Comparison of ENCODE assay signal across 9 mouse cellular contexts in genomic region chr3:154124890-154125575, GRCm38 (mm10).
DNase-seq lines count a peak whose midpoint lies in the region; ATAC-seq and TF ChIP-seq lines count a peak whose summit lies in the region.
"Had no signal": no experiment of that assay in that cellular context is flagged by ENCODE, and none has a peak within 500 bp of the region (broad histone marks: within the 10 kb centered on the region; RNA-seq: fewer than 3 reads in every experiment).

No protein-coding gene starts in this region.

- ATAC-seq in kidney, embryonic 14.5 days (ENCODE audit: low FRiP score, low TSS enrichment): peak; percentile 96
- peak; percentile 37; the same call in 1 of the 2 replicates for ATAC-seq in embryonic facial prominence, embryonic 14.5 days (ENCODE audit: low read depth)
- peak; percentile 21; the same call in 1 of the 2 replicates for ATAC-seq in hindbrain, postnatal 0 days
- ATAC-seq in neural tube, embryonic 14.5 days (ENCODE audit: low read depth): peak; percentile 61; the same call in 1 of the 2 replicates

- H3K36me3 ChIP-seq in kidney, embryonic 14.5 days (ENCODE audit: control insufficient read depth, insufficient read depth, low read length): no peaks in the 10 kb centered on the region
- no peaks in the 10 kb centered on the region for H3K36me3 ChIP-seq in embryonic facial prominence, embryonic 14.5 days (ENCODE audit: control insufficient read depth, insufficient read depth, low read length)
- H3K36me3 ChIP-seq in hindbrain, postnatal 0 days (ENCODE audit: insufficient read depth, low read length): no peaks in the 10 kb centered on the region
- no peaks in the 10 kb centered on the region for H3K36me3 ChIP-seq in neural tube, embryonic 14.5 days (ENCODE audit: control insufficient read depth, insufficient read depth, low read length)
- H3K36me3 ChIP-seq: liver, embryonic 15.5 days had no signal

- peaks cover 15% of the 10 kb centered on the region for H3K4me1 ChIP-seq in kidney, embryonic 14.5 days (ENCODE audit: control insufficient read depth, insufficient read depth, low read length)
- peaks cover 7% of the 10 kb centered on the region; the same call in 1 of the 2 replicates for H3K4me1 ChIP-seq in embryonic facial prominence, embryonic 14.5 days (ENCODE audit: control insufficient read depth, insufficient read depth, low read length)
- peaks cover 7% of the 10 kb centered on the region; the same call in 1 of the 2 replicates for H3K4me1 ChIP-seq in hindbrain, postnatal 0 days (ENCODE audit: insufficient read depth, low read length)
- H3K4me1 ChIP-seq in neural tube, embryonic 14.5 days (ENCODE audit: control insufficient read depth, insufficient read depth, low read length): no peaks in the 10 kb centered on the region

- H3K9ac ChIP-seq in kidney, embryonic 14.5 days (ENCODE audit: low read depth, low read length): no peak overlapping the region
- H3K9ac ChIP-seq in embryonic facial prominence, embryonic 14.5 days (ENCODE audit: low read depth, low read length): no peak overlapping the region
- H3K9ac ChIP-seq in hindbrain, postnatal 0 days (replicated peaks; ENCODE audit: low read length): no peak overlapping the region
- no peak overlapping the region for H3K9ac ChIP-seq in neural tube, embryonic 14.5 days (replicated peaks; ENCODE audit: low read depth, low read length)
- H3K9ac ChIP-seq: liver, embryonic 15.5 days had no signal

- H3K4me3 ChIP-seq in kidney, embryonic 14.5 days (ENCODE audit: low read length): no peak overlapping the region
- no peak overlapping the region for H3K4me3 ChIP-seq in embryonic facial prominence, embryonic 14.5 days (ENCODE audit: low read depth, low read length)
- H3K4me3 ChIP-seq in hindbrain, postnatal 0 days (ENCODE audit: low read length): no peak overlapping the region
- H3K4me3 ChIP-seq in neural tube, embryonic 14.5 days (ENCODE audit: low read depth, low read length): no peak overlapping the region
- H3K4me3 ChIP-seq: liver, embryonic 15.5 days had no signal

- TF ChIP-seq CTCF in hindbrain, postnatal 0 days (IDR thresholded peaks at IDR 0.05; ENCODE audit: low read depth): no peak

- H3K27ac ChIP-seq in kidney, embryonic 14.5 days (ENCODE audit: low read depth, low read length): no peak overlapping the region
- H3K27ac ChIP-seq in embryonic facial prominence, embryonic 14.5 days (replicated peaks; ENCODE audit: low read depth, low read length): no peak overlapping the region
- H3K27ac ChIP-seq in hindbrain, postnatal 0 days: no peak overlapping the region
- H3K27ac ChIP-seq in neural tube, embryonic 14.5 days (ENCODE audit: low read depth, low read length): no peak overlapping the region
- H3K27ac ChIP-seq: liver, embryonic 15.5 days had no signal

- no peak for DNase-seq in kidney, postnatal 10 days
- DNase-seq in embryonic facial prominence, embryonic 14.5 days (ENCODE audit: low spot score): no peak
- DNase-seq in hindbrain, postnatal 0 days (ENCODE audit: low spot score): peak; percentile 19
- DNase-seq in lung, adult 18-20 months: no peak
- no peak for DNase-seq in urinary bladder, adult 2 months (ENCODE audit: low spot score)
- no peak for DNase-seq in thymus, postnatal 36 days

- no peaks in the 10 kb centered on the region for H3K9me3 ChIP-seq in kidney, embryonic 14.5 days (ENCODE audit: control insufficient read depth, low read length)
- H3K9me3 ChIP-seq in embryonic facial prominence, embryonic 14.5 days (ENCODE audit: control insufficient read depth, low read length): no peaks in the 10 kb centered on the region
- H3K9me3 ChIP-seq in hindbrain, postnatal 0 days (ENCODE audit: low read length): no peaks in the 10 kb centered on the region
- H3K9me3 ChIP-seq in neural tube, embryonic 14.5 days (ENCODE audit: control insufficient read depth, low read length): no peaks in the 10 kb centered on the region
- H3K9me3 ChIP-seq: liver, embryonic 15.5 days had no signal

- H3K27me3 ChIP-seq in kidney, embryonic 14.5 days (ENCODE audit: control insufficient read depth, insufficient read depth, low read length): no peaks in the 10 kb centered on the region
- 0 out of 2 replicates have a peak, but pooled peaks cover 2% of the 10 kb centered on the region for H3K27me3 ChIP-seq in embryonic facial prominence, embryonic 14.5 days (replicated peaks; ENCODE audit: control insufficient read depth, insufficient read depth, low read length)
- no peaks in the 10 kb centered on the region for H3K27me3 ChIP-seq in hindbrain, postnatal 0 days (ENCODE audit: insufficient read depth, low read length)
- H3K27me3 ChIP-seq in neural tube, embryonic 14.5 days (ENCODE audit: control insufficient read depth, insufficient read depth, low read length): no peaks in the 10 kb centered on the region
- H3K27me3 ChIP-seq: liver, embryonic 15.5 days had no signal

- WGBS in kidney, embryonic 14.5 days: 36% methylated on average over 15 of the region's 15 CpGs
- 54% methylated on average over 15 of the region's 15 CpGs for WGBS in embryonic facial prominence, embryonic 14.5 days
- 34% methylated on average over 15 of the region's 15 CpGs for WGBS in hindbrain, postnatal 0 days
- 19% methylated on average over 15 of the region's 15 CpGs for WGBS in neural tube, embryonic 14.5 days

- H3K4me2 ChIP-seq in kidney, embryonic 14.5 days (replicated peaks; ENCODE audit: low read depth, low read length): no peak overlapping the region
- H3K4me2 ChIP-seq in embryonic facial prominence, embryonic 14.5 days (ENCODE audit: low read depth, low read length): no peak overlapping the region
- H3K4me2 ChIP-seq in hindbrain, postnatal 0 days (ENCODE audit: low read depth, low read length): no peak overlapping the region
- H3K4me2 ChIP-seq in neural tube, embryonic 14.5 days (ENCODE audit: low read depth, low read length): no peak overlapping the region
- H3K4me2 ChIP-seq: liver, embryonic 15.5 days had no signal

Comparison
In these comparisons a context has a peak if more than half of its experiments do, and no peak if none do; other contexts are left out.
1. ATAC-seq: peak in every context shown above with its lines; median percentile 96 in kidney, embryonic 14.5 days; 61 in neural tube, embryonic 14.5 days; 37 in embryonic facial prominence, embryonic 14.5 days; 21 in hindbrain, postnatal 0 days.